ENCODE assay signal across 19 mouse cellular contexts in the genomic region with DNA sequence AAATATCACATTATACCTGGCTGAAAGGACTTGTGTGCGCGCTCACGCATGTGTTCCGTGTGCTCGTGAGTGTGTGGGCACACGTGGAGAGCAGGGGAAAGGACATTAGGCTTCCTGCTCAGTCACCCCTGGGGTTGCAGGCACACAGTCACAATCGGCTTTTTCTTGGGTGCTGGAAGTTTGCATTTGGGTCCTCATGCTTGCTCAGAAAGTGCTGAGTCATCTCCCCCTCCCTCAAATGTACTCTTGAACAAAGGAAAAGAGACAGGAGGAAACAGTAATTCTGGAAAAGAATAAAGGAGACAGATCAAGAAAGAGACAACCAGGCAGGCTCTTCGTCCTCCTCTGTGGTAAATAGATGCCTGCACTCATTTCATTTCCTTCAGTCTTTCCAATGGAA.
"Had no signal": no experiment of that assay in that cellular context is flagged by ENCODE, and none has a peak within 500 bp of the region (broad histone marks: within the 10 kb centered on the region; RNA-seq: fewer than 3 reads in every experiment).

No protein-coding gene starts in this region.

- DNase-seq: kidney, adult 2 months; kidney, postnatal 25 days; left cerebral cortex, postnatal 4 days; liver, postnatal 0 days; lung, embryonic 14.5 days; lung, postnatal 10 days; lung, postnatal 4 days; midbrain, embryonic 14.5 days; right cerebral cortex, adult 18-20 months; right cerebral cortex, postnatal 14 days; right cerebral cortex, postnatal 4 days; thymus, adult 2 months; thymus, postnatal 14 days; thymus, postnatal 4 days had no signal

- H3K4me3 ChIP-seq: limb, embryonic 12.5 days; limb, embryonic 15.5 days had no signal

- H3K9me3 ChIP-seq: limb, embryonic 12.5 days; limb, embryonic 15.5 days had no signal

- H3K27ac ChIP-seq: kidney, postnatal 0 days; limb, embryonic 12.5 days; limb, embryonic 15.5 days; liver, embryonic 14.5 days; stomach, postnatal 0 days had no signal

- H3K27me3 ChIP-seq: limb, embryonic 12.5 days; limb, embryonic 15.5 days had no signal
